Mouse (Mus musculus): ENCODE measurements around the gene Mafb.

DNA sequence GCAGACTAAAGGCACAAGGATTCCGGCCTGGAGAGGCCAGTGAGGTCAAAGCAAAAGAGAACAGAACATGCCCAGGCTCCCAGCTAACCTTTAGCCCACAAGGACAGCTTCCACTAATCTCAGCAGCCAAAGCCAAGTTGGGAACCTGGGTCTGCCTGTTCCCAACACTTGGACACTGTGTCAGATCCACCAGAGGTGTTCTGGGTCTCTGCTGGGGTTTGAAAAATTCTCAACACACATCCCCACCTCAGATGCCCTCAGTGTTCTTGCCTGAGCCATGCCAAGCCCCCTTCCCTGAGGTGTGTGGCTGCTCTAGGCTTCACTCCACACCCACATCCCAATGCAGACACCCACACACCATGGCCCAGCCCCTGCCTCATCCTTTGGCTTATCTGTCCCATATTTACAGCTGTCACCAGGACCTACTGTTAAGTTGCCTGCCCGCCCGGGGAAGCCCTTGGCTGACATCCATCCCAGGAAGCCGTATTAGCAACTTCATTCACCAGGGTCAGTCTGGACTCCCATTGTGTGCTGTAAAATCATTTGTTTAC lies 32.7 kb downstream of the Mafb start, which contains the start of gene Gm826:
- TF ChIP-seq CTCF (IDR thresholded peaks at IDR 0.05; ENCODE audit: low read depth) = no peak
- no peak for TF ChIP-seq EP300 (optimal IDR thresholded peaks at IDR 0.05)

Data from stomach, postnatal 0 days (tissue).